26 mouse cellular contexts compared by ENCODE assay signal in the genomic region with DNA sequence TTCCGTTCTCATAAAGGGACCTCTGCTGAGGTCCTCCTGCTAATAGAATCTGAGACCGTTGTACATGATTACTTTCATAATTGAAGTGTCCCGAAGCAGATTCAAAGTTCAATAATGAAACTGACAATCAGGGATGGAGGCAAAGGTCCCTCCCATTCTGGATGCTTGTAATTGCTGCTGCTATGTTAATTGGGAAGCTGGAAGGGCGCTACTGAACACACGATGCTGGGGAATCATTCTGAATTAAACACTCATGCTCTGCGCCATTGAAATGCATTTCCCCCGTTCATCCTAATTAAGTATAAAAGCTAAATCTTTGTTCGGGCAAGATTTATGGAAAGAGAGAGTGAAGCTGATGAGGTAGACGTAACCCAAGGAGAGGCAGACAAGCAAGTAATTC.
DNase-seq lines count a peak whose midpoint lies in the region; ATAC-seq and TF ChIP-seq lines count a peak whose summit lies in the region.
"Had no signal": no experiment of that assay in that cellular context is flagged by ENCODE, and none has a peak within 500 bp of the region (broad histone marks: within the 10 kb centered on the region; RNA-seq: fewer than 3 reads in every experiment).

No protein-coding gene starts in this region.

- TF ChIP-seq CTCF in midbrain, postnatal 0 days (IDR thresholded peaks at IDR 0.05), result no peak

- no peak for ATAC-seq in hindbrain, embryonic 14.5 days (ENCODE audit: low FRiP score)
- no peak for ATAC-seq in midbrain, postnatal 0 days (ENCODE audit: low FRiP score)
- peak; percentile 76 for ATAC-seq in forebrain, embryonic 14.5 days
- ATAC-seq: intestine, embryonic 15.5 days had no signal

- H3K27me3 ChIP-seq in hindbrain, embryonic 14.5 days (ENCODE audit: control insufficient read depth, insufficient read depth, low read length), result no peaks in the 10 kb centered on the region
- no peaks in the 10 kb centered on the region for H3K27me3 ChIP-seq in hindbrain, embryonic 10.5 days (ENCODE audit: insufficient read depth, poor library complexity, severe bottlenecking)
- H3K27me3 ChIP-seq in midbrain, postnatal 0 days (ENCODE audit: insufficient read depth, low read length), result no peaks in the 10 kb centered on the region
- H3K27me3 ChIP-seq in midbrain, embryonic 10.5 days (ENCODE audit: low read depth, poor library complexity, severe bottlenecking), result no peaks in the 10 kb centered on the region
- H3K27me3 ChIP-seq in forebrain, embryonic 14.5 days (replicated peaks; ENCODE audit: control insufficient read depth, insufficient read depth, low read length), result no peaks in the 10 kb centered on the region
- H3K27me3 ChIP-seq: heart, embryonic 12.5 days; intestine, embryonic 15.5 days had no signal

- no peak overlapping the region for H3K9ac ChIP-seq in hindbrain, embryonic 14.5 days
- H3K9ac ChIP-seq in midbrain, postnatal 0 days (replicated peaks; ENCODE audit: low read length, poor library complexity, severe bottlenecking), result no peak overlapping the region
- H3K9ac ChIP-seq in forebrain, embryonic 14.5 days (ENCODE audit: low read length), result no peak overlapping the region
- H3K9ac ChIP-seq: heart, embryonic 12.5 days; intestine, embryonic 15.5 days; liver, embryonic 14.5 days had no signal

- H3K9me3 ChIP-seq in hindbrain, embryonic 14.5 days (ENCODE audit: control insufficient read depth, low read length), result no peaks in the 10 kb centered on the region
- H3K9me3 ChIP-seq in hindbrain, embryonic 10.5 days, result no peaks in the 10 kb centered on the region
- no peaks in the 10 kb centered on the region for H3K9me3 ChIP-seq in midbrain, postnatal 0 days (ENCODE audit: low read length)
- H3K9me3 ChIP-seq in midbrain, embryonic 10.5 days (replicated peaks), result no peaks in the 10 kb centered on the region
- H3K9me3 ChIP-seq in forebrain, embryonic 14.5 days (replicated peaks; ENCODE audit: control insufficient read depth, low read length), result no peaks in the 10 kb centered on the region
- H3K9me3 ChIP-seq: intestine, embryonic 15.5 days had no signal

- H3K4me2 ChIP-seq in hindbrain, embryonic 14.5 days (replicated peaks), result no peak overlapping the region
- H3K4me2 ChIP-seq in midbrain, postnatal 0 days (ENCODE audit: low read depth, low read length, poor library complexity, severe bottlenecking), result no peak overlapping the region
- 0 out of 2 replicates have a peak overlapping the region, but pooled peaks have one; percentile 4 for H3K4me2 ChIP-seq in forebrain, embryonic 14.5 days (ENCODE audit: low read length)
- H3K4me2 ChIP-seq: heart, embryonic 12.5 days; intestine, embryonic 15.5 days had no signal

- no peaks in the 10 kb centered on the region for H3K36me3 ChIP-seq in hindbrain, embryonic 14.5 days (replicated peaks; ENCODE audit: control insufficient read depth, insufficient read depth)
- H3K36me3 ChIP-seq in hindbrain, embryonic 10.5 days, result no peaks in the 10 kb centered on the region
- no peaks in the 10 kb centered on the region for H3K36me3 ChIP-seq in midbrain, postnatal 0 days (ENCODE audit: insufficient read depth, low read length)
- no peaks in the 10 kb centered on the region for H3K36me3 ChIP-seq in midbrain, embryonic 10.5 days
- no peaks in the 10 kb centered on the region for H3K36me3 ChIP-seq in forebrain, embryonic 14.5 days (ENCODE audit: control insufficient read depth, insufficient read depth, low read length)
- H3K36me3 ChIP-seq: heart, embryonic 12.5 days; intestine, embryonic 15.5 days had no signal

- intact Hi-C loops in left cerebral cortex, postnatal 10 days (cut with DNase I), result no loop called here

- H3K4me1 ChIP-seq in hindbrain, embryonic 14.5 days (replicated peaks; ENCODE audit: control insufficient read depth, insufficient read depth, low read length), result no peaks in the 10 kb centered on the region; the same call in 1 of the 2 replicates
- no peaks in the 10 kb centered on the region for H3K4me1 ChIP-seq in hindbrain, embryonic 10.5 days (replicated peaks)
- no peaks in the 10 kb centered on the region for H3K4me1 ChIP-seq in midbrain, postnatal 0 days (ENCODE audit: insufficient read depth, low read length)
- no peaks in the 10 kb centered on the region for H3K4me1 ChIP-seq in midbrain, embryonic 10.5 days
- H3K4me1 ChIP-seq in forebrain, embryonic 14.5 days (ENCODE audit: control insufficient read depth, insufficient read depth, low read length), result peaks cover 9% of the 10 kb centered on the region
- H3K4me1 ChIP-seq: heart, embryonic 12.5 days; intestine, embryonic 15.5 days had no signal

- 0 out of 2 replicates have a peak overlapping the region, but pooled peaks have one; percentile 18 for H3K27ac ChIP-seq in hindbrain, embryonic 14.5 days
- H3K27ac ChIP-seq in hindbrain, embryonic 10.5 days, result no peak overlapping the region
- H3K27ac ChIP-seq in midbrain, postnatal 0 days (ENCODE audit: low read depth, low read length), result no peak overlapping the region
- H3K27ac ChIP-seq in midbrain, embryonic 10.5 days (replicated peaks), result no peak overlapping the region
- no peak overlapping the region for H3K27ac ChIP-seq in forebrain, embryonic 14.5 days (ENCODE audit: low read depth, low read length)
- H3K27ac ChIP-seq: gastrocnemius, adult 2 months; intestine, embryonic 15.5 days; liver, embryonic 14.5 days; macrophage had no signal

- no peak for DNase-seq in hindbrain, embryonic 14.5 days (ENCODE audit: low spot score)
- DNase-seq in hindbrain, embryonic 10.5 days (ENCODE audit: low spot score), result no peak
- peak; percentile 49 for DNase-seq in midbrain, postnatal 0 days (ENCODE audit: low spot score)
- no peak for DNase-seq in midbrain, embryonic 10.5 days (ENCODE audit: low spot score)
- DNase-seq in forebrain, embryonic 14.5 days (ENCODE audit: low spot score), result peak; percentile 74
- peak; percentile 63 for DNase-seq in retina, embryonic 14.5 days (ENCODE audit: low spot score)
- DNase-seq in left cerebral cortex, postnatal 10 days (ENCODE audit: extremely low spot score in 1 of 2, low spot score in 2 of 2), result no peak
- no peak for DNase-seq in heart, adult 9 months (ENCODE audit: low spot score in 2 of 2)
- DNase-seq: adrenal gland, postnatal 14 days; cerebellum, adult 2 months; cerebellum, postnatal 25 days; gastrocnemius, adult 2 months; gastrocnemius, postnatal 36 days; heart, adult 18-20 months; kidney, adult 9 months; kidney, postnatal 10 days; layer of hippocampus, postnatal 36 days; liver; lung, adult 2 months; lung, postnatal 10 days; thymus, adult 2 months; thymus, postnatal 36 days had no signal

- H3K4me3 ChIP-seq in hindbrain, embryonic 14.5 days (replicated peaks; ENCODE audit: low read length), result no peak overlapping the region
- no peak overlapping the region for H3K4me3 ChIP-seq in hindbrain, embryonic 10.5 days
- H3K4me3 ChIP-seq in midbrain, postnatal 0 days (ENCODE audit: low read depth, low read length), result no peak overlapping the region
- H3K4me3 ChIP-seq in midbrain, embryonic 10.5 days, result no peak overlapping the region
- H3K4me3 ChIP-seq in forebrain, embryonic 14.5 days (ENCODE audit: low read depth, low read length), result no peak overlapping the region
- H3K4me3 ChIP-seq: gastrocnemius, adult 2 months; heart, embryonic 12.5 days; intestine, embryonic 15.5 days had no signal

- WGBS in hindbrain, embryonic 14.5 days, result 43% methylated on average over 9 of the region's 9 CpGs
- WGBS in hindbrain, embryonic 10.5 days, result 82% methylated on average over 9 of the region's 9 CpGs
- 51% methylated on average over 9 of the region's 9 CpGs for WGBS in midbrain, postnatal 0 days
- WGBS in midbrain, embryonic 10.5 days, result 91% methylated on average over 9 of the region's 9 CpGs
- WGBS in forebrain, embryonic 14.5 days, result 8% methylated on average over 9 of the region's 9 CpGs

Comparison
In these comparisons a context has a peak if more than half of its experiments do, and no peak if none do; other contexts are left out.
1. DNase-seq: peak in midbrain, postnatal 0 days (single experiment), forebrain, embryonic 14.5 days (single experiment) and retina, embryonic 14.5 days (single experiment); none in hindbrain, embryonic 14.5 days (single experiment), hindbrain, embryonic 10.5 days (single experiment), midbrain, embryonic 10.5 days (single experiment), left cerebral cortex, postnatal 10 days (0 of 2) and heart, adult 9 months (0 of 2).